Mouse (Mus musculus) brain, embryonic 14.5 days (tissue): Measurements from ENCODE around the gene Cep295.

Source experiments
- CTCF ChIP-seq: fragments of 200-500 bp; IDR thresholded peaks from 2 replicates; pipeline ENCODE4 v1.5.1; 2012; ENCODE audit warnings: inconsistent platforms, mild to moderate bottlenecking, moderate library complexity, borderline replicate concordance; ENCODE audit not compliant: insufficient read depth, insufficient read length; ENCODE audit errors: extremely low read depth
- POLR2A ChIP-seq: fragments of 200-500 bp; IDR thresholded peaks from 2 replicates; pipeline ENCODE4 v1.6.1; 2012; ENCODE audit warnings: mild to moderate bottlenecking, inconsistent platforms, borderline replicate concordance; ENCODE audit not compliant: poor library complexity, insufficient read depth, insufficient read length, severe bottlenecking; ENCODE audit errors: extremely low read depth

DNA sequence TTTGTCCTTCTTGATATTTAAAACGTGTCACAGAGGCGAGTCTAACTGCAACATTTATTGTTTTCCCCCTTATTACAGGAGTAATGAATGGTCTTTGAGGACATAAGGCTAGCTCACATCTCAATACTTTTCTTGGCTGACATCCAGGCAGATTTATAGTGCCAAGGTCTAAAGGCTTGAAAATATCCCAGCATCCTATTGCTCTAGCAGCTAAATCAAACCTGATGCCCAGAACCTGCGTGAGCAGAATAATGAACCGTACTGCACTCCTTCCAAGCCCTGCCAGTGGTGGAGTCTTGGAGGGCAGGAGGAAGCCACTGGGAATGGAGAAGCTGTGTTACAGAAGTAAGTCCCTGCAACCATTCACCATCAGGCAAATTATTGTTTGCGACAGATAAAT is 26.7 kb upstream of the Cep295 start:
- TF ChIP-seq CTCF: no peak
- TF ChIP-seq POLR2A: no peak
